Mouse (Mus musculus) erythroblast, embryonic 14.5 days (primary cell): ENCODE measurements around the gene Fam98a.

ENCODE experiments used
- GATA1 ChIP-seq: IDR thresholded peaks from 2 replicates; pipeline ENCODE4 v1.6.1; 2012; ENCODE audit warnings: low read length, inconsistent platforms, mixed read lengths
- TAL1 ChIP-seq: IDR thresholded peaks from 3 replicates; pipeline ENCODE4 v1.6.1; 2012; ENCODE audit warnings: low read length, inconsistent platforms, mixed read lengths

- no peak for TF ChIP-seq TAL1
- TF ChIP-seq GATA1: no peak
Observed at GRCm38 (mm10) chr17:75539130-75539529, 12.6 kb downstream of the Fam98a start.
